Mouse (Mus musculus): ENCODE results near the gene Ccin.
A peak's percentile ranks its signal among the peaks of the same experiment; 100 is the strongest.

DNA sequence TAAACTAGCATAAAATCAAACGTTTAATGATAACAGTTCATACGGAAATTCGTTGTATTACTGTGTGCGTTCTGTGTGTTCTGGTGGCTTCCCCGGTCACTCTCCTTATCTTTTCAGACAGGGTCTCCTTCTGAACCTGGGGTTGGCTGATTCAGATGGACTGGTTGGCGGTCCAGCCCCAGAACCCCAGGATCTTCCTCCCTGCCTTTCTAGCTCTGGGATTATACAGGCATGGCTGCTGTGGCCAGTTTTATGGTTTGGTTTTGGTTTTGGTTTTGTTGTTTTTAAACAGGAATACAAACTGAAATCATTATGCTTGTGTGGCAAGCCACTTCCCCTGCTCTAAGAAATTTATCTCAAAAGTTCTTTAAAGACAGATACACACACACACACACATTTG lies 23.1 kb upstream of the Ccin start:
- no peak for TF ChIP-seq CTCF (IDR thresholded peaks at IDR 0.05 in 2 of 3, conservative IDR thresholded peaks at IDR 0.05 in 1 of 3; ENCODE audit: control insufficient read depth in 1 of 3, insufficient read depth in 1 of 3, low read depth in 2 of 3, low read length in 3 of 3, poor library complexity in 1 of 3, severe bottlenecking in 1 of 3)
- TF ChIP-seq TCF12 (IDR thresholded peaks at IDR 0.05; ENCODE audit: low read depth, low read length): 0 out of 2 replicates have a peak, but pooled peaks have one; percentile 48
- TF ChIP-seq POLR2A (IDR thresholded peaks at IDR 0.05; ENCODE audit: control insufficient read depth in 1 of 2, insufficient read depth in 1 of 2, low read depth in 1 of 2, low read length in 2 of 2, poor library complexity in 1 of 2): no peak
- TF ChIP-seq TAL1 (IDR thresholded peaks at IDR 0.05; ENCODE audit: low read length): peak; percentile 78
- no peak for TF ChIP-seq SMC3 (IDR thresholded peaks at IDR 0.05; ENCODE audit: low read depth, low read length)
- peak; percentile 39 to 47; a peak in 1 of 4 replicates for TF ChIP-seq EP300 (IDR thresholded peaks at IDR 0.05; ENCODE audit: low read depth in 1 of 2, low read length in 2 of 2)
- TF ChIP-seq RCOR1 (IDR thresholded peaks at IDR 0.05; ENCODE audit: low read depth, low read length): no peak
- TF ChIP-seq POLR2AphosphoS5 (IDR thresholded peaks at IDR 0.05; ENCODE audit: borderline replicate concordance, low read depth, low read length): no peak
- no peak; the same call in 1 of the 2 replicates for TF ChIP-seq GATA1 (IDR thresholded peaks at IDR 0.05; ENCODE audit: low read depth, low read length)
- TF ChIP-seq KAT2A (conservative IDR thresholded peaks at IDR 0.05; ENCODE audit: low read depth, low read length): no peak
